Mouse (Mus musculus) lung, adult 2 months (tissue): ENCODE results near the gene Ptprj.

ENCODE experiments used
- CTCF ChIP-seq: fragments of 200-500 bp; IDR thresholded peaks from 2 replicates; pipeline ENCODE4 v1.5.1; 2011; ENCODE audit warnings: mild to moderate bottlenecking, low read length, control low read depth; ENCODE audit not compliant: insufficient read depth
- POLR2A ChIP-seq: fragments of 200-500 bp; IDR thresholded peaks from 2 replicates; pipeline ENCODE4 v1.6.1; 2011; ENCODE audit warnings: low read depth, mild to moderate bottlenecking, control low read depth, low read length, borderline replicate concordance; ENCODE audit errors: extremely low read depth

DNA sequence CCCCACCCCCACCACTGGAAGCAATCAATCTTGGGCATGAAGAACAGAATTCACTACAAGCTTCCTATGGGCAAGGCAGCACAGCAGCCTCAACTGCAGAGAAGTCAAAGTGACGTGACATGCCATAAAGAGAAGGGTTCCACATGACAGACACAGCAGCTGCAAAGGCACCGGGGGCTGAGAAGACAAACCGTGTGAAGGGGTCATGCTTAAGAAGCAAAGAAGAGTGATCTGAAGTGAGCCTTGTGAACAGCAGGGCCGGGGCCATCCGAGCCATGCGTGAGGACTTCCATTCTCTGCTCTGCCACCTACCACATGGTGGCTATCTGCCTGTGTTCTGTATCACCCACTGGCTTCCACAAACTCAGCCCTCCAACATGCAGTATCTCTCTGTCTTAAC is 45.7 kb downstream of the Ptprj start:
- TF ChIP-seq CTCF, result no peak
- no peak for TF ChIP-seq POLR2A
